Mouse (Mus musculus) hindbrain, embryonic 14.5 days (tissue): Measurements from ENCODE around the gene Bbx. TPM values are rescaled to one million over a fixed set of nuclear protein-coding genes. Genes with fewer than 3 reads are reported as not detected.

Experiments used
- ATAC-seq: fragments of 200-750 bp; cut with Nextera tagmentation; 2 replicates; pipeline ENCODE4 v1.8.0; 2017; ENCODE audit warnings: moderate number of reproducible peaks, mild to moderate bottlenecking, moderate TSS enrichment, moderate library complexity; ENCODE audit not compliant: low FRiP score
- DNase-seq: peaks from one replicate; pipeline ENCODE4 v3.0.0-alpha.2; 2015; ENCODE audit warnings: low spot score
- H3K27ac ChIP-seq: fragments of 300-500 bp; sonication (generic); 2 replicates; pipeline ENCODE4 v1.5.1; 2014; ENCODE audit warnings: mild to moderate bottlenecking, moderate library complexity
- H3K27me3 ChIP-seq: fragments of 300-500 bp; sonication (generic); 2 replicates; pipeline ENCODE4 v1.6.1; 2014; ENCODE audit warnings: mild to moderate bottlenecking, low read length, mixed read lengths; ENCODE audit not compliant: control insufficient read depth, insufficient read depth
- H3K36me3 ChIP-seq: fragments of 300-500 bp; sonication (generic); replicated peaks from 2 replicates; pipeline ENCODE4 v1.6.1; 2014; ENCODE audit not compliant: control insufficient read depth, insufficient read depth
- H3K4me1 ChIP-seq: fragments of 300-500 bp; sonication (generic); replicated peaks from 2 replicates; pipeline ENCODE4 v1.6.1; 2014; ENCODE audit warnings: antibody characterized with exemption, low read length, mixed read lengths; ENCODE audit not compliant: control insufficient read depth, insufficient read depth
- H3K4me2 ChIP-seq: fragments of 300-500 bp; sonication (generic); replicated peaks from 2 replicates; pipeline ENCODE4 v1.6.1; 2014; ENCODE audit warnings: mild to moderate bottlenecking, moderate library complexity
- H3K4me3 ChIP-seq: fragments of 300-500 bp; sonication (generic); replicated peaks from 2 replicates; pipeline ENCODE4 v1.5.1; 2014; ENCODE audit warnings: mild to moderate bottlenecking, low read length
- H3K9ac ChIP-seq: fragments of 300-500 bp; sonication (generic); 2 replicates; pipeline ENCODE4 v1.6.1; 2014
- H3K9me3 ChIP-seq: fragments of 300-500 bp; sonication (generic); 2 replicates; pipeline ENCODE4 v1.6.1; 2016; ENCODE audit warnings: low read length; ENCODE audit not compliant: control insufficient read depth
- WGBS: fragments of 180-500 bp; shearing (Covaris S2); extraction: QIAGEN DNeasy Blood & Tissue Kit; methylation state at CpG from one replicate; pipeline ENCODE4 v1.1.7; 2014; 5-methylcytosine and 5-hydroxymethylcytosine counted together
- polyA plus RNA-seq: library from polyadenylated mRNA; unstranded; fragments of >200 nt; fragmentation: Nextera tagmentation; extraction: Ambion mirVana; gene quantifications from 2 replicates; pipeline ENCODE4 v1.2.1, GENCODE M21; 2014

Bbx gene
- polyA plus RNA-seq, 1 experiment from 2014 or later, result 17.4 TPM

DNA sequence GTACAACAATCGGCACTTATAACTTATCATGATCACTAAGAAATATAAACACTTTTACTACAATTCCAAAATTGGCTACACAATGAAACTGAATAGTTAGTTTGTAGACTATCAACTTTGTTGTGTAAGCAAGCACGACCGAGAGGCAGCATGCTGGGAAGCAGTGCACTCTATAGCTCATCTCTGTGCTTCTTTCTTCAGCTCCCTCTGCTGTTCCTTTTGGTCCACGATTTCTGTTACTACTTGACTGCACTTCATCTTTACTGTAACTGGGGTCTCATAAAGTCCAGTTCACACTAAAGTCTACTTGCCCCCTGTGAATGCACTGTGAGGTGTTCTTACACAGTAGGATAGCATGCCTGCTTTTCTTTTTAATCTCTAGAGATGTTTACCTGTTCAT, 189.7 kb downstream of the Bbx start:
- Histone ChIP-seq H3K4me3 (no peak overlapping the region), H3K27me3 (no peaks in the 10 kb centered on the region), H3K9ac (no peak overlapping the region), H3K9me3 (no peaks in the 10 kb centered on the region), H3K4me1 (no peaks in the 10 kb centered on the region), H3K36me3 (peaks cover 4% of the 10 kb centered on the region; the same call in 1 of the 2 replicates), H3K27ac (no peak overlapping the region), H3K4me2 (no peak overlapping the region)
- DNase-seq (peak; percentile 37), ATAC-seq (no peak)
- 72% methylated on average over 4 of the region's 4 CpGs for WGBS

- Histone ChIP-seq H3K27ac (no peak overlapping the region), H3K27me3 (no peaks in the 10 kb centered on the region), H3K36me3 (peaks cover 4% of the 10 kb centered on the region; the same call in 1 of the 2 replicates), H3K4me1 (no peaks in the 10 kb centered on the region), H3K9me3 (no peaks in the 10 kb centered on the region), H3K9ac (no peak overlapping the region), H3K4me2 (no peak overlapping the region), H3K4me3 (no peak overlapping the region)
- 96% methylated on average over 3 of the region's 3 CpGs for WGBS
- DNase-seq (no peak), ATAC-seq (no peak)
Observed at GRCm38 (mm10) chr16:50241604-50242003, 190.6 kb downstream of the Bbx start.

DNA sequence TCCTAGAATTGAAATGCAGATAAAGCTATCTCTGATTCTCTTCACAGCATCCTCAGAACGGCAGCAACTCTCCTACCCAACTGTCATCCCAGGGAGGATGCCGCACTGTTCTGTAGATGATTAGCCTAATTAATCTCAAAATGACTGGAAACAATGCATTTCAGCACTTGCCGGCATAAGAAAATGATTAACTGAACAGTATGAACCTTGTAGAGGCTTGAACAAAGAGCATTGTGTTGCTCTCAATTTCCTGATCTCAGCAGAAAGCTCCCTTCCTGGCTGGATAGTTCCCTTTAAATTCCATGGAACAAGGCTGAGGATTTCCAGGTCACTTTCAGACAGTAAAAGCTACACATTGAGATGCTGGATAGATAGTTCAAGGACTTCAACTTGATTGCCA, 197.0 kb downstream of the Bbx start:
- DNase-seq (no peak), ATAC-seq (no peak)
- Histone ChIP-seq H3K27me3 (no peaks in the 10 kb centered on the region), H3K4me3 (no peak overlapping the region), H3K4me1 (no peaks in the 10 kb centered on the region), H3K27ac (no peak overlapping the region), H3K4me2 (no peak overlapping the region), H3K9me3 (no peaks in the 10 kb centered on the region), H3K36me3 (peaks cover 4% of the 10 kb centered on the region; the same call in 1 of the 2 replicates), H3K9ac (no peak overlapping the region)
- 44% methylated on average over 3 of the region's 3 CpGs for WGBS

DNA sequence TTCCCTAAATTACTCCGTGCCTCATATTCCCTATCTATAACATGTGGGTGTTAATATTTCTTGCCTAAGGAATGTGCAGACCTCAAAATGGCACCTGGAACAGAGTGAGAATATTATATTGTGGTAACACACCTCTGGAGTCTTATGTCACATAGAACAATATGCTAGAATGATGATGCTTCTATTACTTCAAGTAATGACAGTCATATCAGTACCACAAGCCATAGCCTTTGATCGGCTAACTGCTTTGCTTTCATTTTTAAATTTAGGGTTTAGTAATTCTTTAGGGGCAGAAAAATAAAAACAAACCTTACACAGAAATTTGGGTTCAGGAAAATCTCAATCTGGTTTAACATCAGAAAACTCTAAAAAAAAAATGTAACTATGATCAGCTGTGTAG, 201.6 kb downstream of the Bbx start:
- H3K4me3 ChIP-seq, result no peak overlapping the region
- H3K9ac ChIP-seq, result no peak overlapping the region
- no peak overlapping the region for H3K27ac ChIP-seq
- no peaks in the 10 kb centered on the region for H3K36me3 ChIP-seq
- H3K9me3 ChIP-seq, result no peaks in the 10 kb centered on the region
- ATAC-seq, result no peak
- no peak overlapping the region for H3K4me2 ChIP-seq
- DNase-seq, result no peak
- 96% methylated on average over 2 of the region's 2 CpGs for WGBS
- no peaks in the 10 kb centered on the region for H3K4me1 ChIP-seq
- H3K27me3 ChIP-seq, result no peaks in the 10 kb centered on the region

GRCm38 (mm10) chr16:50228833-50229232, 203.4 kb downstream of the Bbx start:
- Histone ChIP-seq H3K27ac (no peak overlapping the region), H3K36me3 (0 out of 2 replicates have a peak, but pooled peaks cover 1% of the 10 kb centered on the region), H3K4me1 (no peaks in the 10 kb centered on the region), H3K4me2 (no peak overlapping the region), H3K9me3 (no peaks in the 10 kb centered on the region), H3K27me3 (no peaks in the 10 kb centered on the region), H3K9ac (no peak overlapping the region), H3K4me3 (no peak overlapping the region)
- 95% methylated on average over 1 of the region's 1 CpGs for WGBS
- DNase-seq, result no peak
- no peak for ATAC-seq

DNA sequence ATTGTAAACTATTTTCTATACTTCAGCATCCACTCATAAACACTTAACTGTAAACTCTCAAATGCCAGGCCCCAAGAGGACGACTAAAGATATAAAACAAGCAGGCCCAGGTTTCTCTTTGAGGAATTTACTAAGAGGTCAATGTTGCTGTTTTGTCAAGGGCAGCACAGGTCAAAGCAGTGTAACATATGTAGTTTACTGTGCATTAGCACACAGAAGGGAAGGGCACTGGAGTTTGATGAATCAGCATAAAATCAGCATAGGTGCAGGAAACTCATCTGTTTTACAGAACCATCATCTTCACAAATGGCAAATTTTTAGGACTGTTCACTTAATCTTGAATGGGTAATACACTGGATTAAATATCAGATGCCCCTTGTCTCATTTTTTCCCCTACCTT, 205.9 kb downstream of the Bbx start:
- Histone ChIP-seq H3K4me1 (no peaks in the 10 kb centered on the region), H3K27ac (no peak overlapping the region), H3K4me3 (no peak overlapping the region), H3K36me3 (peaks cover 3% of the 10 kb centered on the region; the same call in 1 of the 2 replicates), H3K9ac (no peak overlapping the region), H3K9me3 (no peaks in the 10 kb centered on the region), H3K4me2 (no peak overlapping the region), H3K27me3 (no peaks in the 10 kb centered on the region)
- DNase-seq, result no peak
- no peak for ATAC-seq
- WGBS, result 75% methylated on average over 1 of the region's 1 CpGs

DNA sequence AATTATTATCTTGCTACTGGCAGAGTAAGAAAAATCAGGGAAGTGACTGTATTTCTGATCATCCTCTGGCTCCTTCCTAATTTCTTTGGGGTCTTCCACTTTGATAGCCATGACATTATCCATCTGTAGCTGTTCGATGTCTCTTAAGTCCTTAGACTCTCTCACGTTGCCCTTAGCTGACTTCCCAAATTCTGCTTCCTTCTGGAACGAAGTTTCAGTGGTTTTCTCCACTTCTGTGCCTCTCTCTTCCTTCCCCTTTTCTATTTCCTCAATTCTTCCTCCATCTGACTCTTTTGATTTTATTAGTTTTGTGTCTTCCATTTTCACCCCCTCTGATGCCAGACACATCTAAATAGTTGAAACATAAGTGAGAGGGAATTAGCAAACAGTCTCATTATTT, 207.2 kb downstream of the Bbx start:
- WGBS, result 93% methylated on average over 3 of the region's 3 CpGs
- no peak overlapping the region for H3K4me2 ChIP-seq
- H3K9me3 ChIP-seq, result no peaks in the 10 kb centered on the region
- no peaks in the 10 kb centered on the region for H3K4me1 ChIP-seq
- ATAC-seq, result no peak
- no peak overlapping the region for H3K4me3 ChIP-seq
- H3K36me3 ChIP-seq, result peaks cover 3% of the 10 kb centered on the region; the same call in 1 of the 2 replicates
- DNase-seq, result no peak
- no peak overlapping the region for H3K9ac ChIP-seq
- no peak overlapping the region for H3K27ac ChIP-seq
- H3K27me3 ChIP-seq, result no peaks in the 10 kb centered on the region

GRCm38 (mm10) chr16:50220734-50221501, 211.3 kb downstream of the Bbx start:
- Histone ChIP-seq H3K9ac (no peak overlapping the region), H3K4me1 (no peaks in the 10 kb centered on the region), H3K4me3 (no peak overlapping the region), H3K9me3 (no peaks in the 10 kb centered on the region), H3K36me3 (peaks cover 3% of the 10 kb centered on the region; the same call in 1 of the 2 replicates), H3K27ac (no peak overlapping the region), H3K27me3 (no peaks in the 10 kb centered on the region), H3K4me2 (no peak overlapping the region)
- ATAC-seq, result no peak; the same call in 1 of the 2 replicates
- 82% methylated on average over 8 of the region's 8 CpGs for WGBS
- no peak for DNase-seq

DNA sequence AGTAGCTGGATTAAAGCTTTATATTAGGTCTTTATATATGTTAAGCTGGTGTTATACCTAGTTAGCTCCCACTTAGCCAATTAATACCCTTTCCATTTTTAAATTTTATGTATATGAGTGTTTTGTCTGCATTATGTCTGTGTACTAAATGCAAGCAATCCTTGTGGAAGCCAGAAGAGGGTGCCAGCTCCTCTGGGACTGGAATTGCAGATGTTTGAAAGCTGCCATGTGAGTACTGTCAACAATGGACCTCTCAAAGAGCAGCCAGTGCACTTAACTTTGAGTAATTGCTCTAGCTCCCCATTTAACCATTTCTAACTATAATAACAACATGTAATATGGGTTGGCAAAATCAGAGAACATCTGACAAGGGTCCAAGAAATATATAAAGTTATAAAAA, 215.1 kb downstream of the Bbx start:
- H3K9ac ChIP-seq, result no peak overlapping the region
- no peaks in the 10 kb centered on the region for H3K27me3 ChIP-seq
- H3K4me3 ChIP-seq, result no peak overlapping the region
- no peaks in the 10 kb centered on the region for H3K4me1 ChIP-seq
- DNase-seq, result no peak
- no peaks in the 10 kb centered on the region for H3K36me3 ChIP-seq
- H3K9me3 ChIP-seq, result no peaks in the 10 kb centered on the region
- H3K27ac ChIP-seq, result no peak overlapping the region
- H3K4me2 ChIP-seq, result no peak overlapping the region
- no peak for ATAC-seq
